Mouse (Mus musculus) kidney, adult 8-10 months (tissue): Measurements from ENCODE around the gene Vti1a.
A peak's percentile ranks its signal among the peaks of the same experiment; 100 is the strongest.

Source experiments
- DNase-seq, 2 experiments: peaks; one replicate each; pipeline ENCODE4 v3.0.0; 2022

Vti1a gene

GRCm38 (mm10) chr19:55592876-55593691, 277.0 kb downstream of the Vti1a start:
- DNase-seq: peak; percentile 75 to 82

GRCm38 (mm10) chr19:55593729-55594444, 277.8 kb downstream of the Vti1a start:
- DNase-seq: no peak

DNA sequence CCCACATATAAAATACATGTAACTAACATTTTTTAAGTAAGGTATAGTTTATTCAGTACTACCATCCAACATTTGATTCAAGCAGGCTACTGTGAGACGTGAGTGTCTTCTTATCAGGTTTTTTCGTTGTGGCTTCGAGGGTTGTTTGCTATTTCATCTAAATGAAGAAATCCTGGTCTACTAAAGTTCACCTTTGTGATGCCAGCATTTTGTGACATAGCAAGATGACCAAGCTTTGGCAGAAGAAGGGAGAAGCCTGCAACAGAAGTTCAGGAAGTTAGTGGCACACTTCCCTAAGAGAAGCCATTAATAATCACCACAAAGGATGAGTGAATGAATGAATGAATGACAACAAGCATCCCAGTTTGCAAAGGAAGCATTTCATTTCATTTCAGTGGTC, 278.4 kb downstream of the Vti1a start:
- DNase-seq: no peak

DNA sequence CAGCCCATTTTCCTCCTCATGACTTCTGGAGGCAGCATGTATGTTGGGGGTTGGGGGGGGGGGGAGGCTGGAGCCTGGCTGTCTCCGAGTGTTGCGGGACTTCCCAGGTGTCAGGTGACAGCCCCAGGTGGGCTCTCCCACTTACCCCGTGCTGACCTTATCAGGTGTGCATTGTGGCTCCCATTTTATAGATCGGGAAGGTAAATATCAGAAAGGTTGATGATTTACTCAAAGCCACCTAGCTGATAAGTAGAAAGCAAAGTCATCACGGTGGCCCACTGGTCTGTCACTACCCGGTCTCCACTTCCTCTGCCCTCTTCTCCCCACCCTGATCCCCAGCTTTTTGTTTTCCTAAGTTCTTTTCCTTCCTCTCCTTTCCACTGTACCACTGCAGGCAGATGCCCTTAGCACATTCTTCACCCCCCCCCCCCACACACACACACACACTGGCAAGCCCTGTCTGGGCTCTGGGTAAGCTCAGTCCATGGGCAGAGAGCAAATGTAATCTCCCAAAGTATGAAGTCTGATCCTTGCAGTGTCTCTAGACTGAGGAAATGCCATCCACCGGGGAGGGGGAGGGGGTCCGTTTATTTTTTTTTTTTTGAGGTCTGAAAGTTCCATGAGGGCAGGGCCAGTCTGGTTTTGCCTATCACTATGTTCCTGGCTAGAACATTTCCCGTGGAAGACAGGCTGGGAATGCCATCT, 280.0 kb downstream of the Vti1a start:
- no peak for DNase-seq

DNA sequence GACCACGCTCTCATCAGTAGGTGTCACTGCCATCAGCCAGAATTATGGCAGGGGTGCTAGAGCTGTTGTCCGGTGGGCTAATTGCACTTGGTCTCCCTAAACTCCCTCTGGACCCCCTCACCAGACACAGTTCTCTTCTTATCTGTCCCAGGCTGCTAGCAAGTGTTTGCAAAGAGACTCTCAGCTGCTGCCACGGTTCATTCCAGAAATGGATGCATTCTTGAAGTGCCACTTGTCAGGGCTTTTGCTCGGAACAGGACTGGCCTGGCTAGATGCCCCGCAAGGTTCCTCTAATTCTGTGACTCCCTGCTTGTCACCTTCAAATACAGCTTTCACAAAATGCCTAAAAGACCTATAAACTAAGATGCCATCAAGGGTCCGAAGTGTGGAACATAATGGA, 280.7 kb downstream of the Vti1a start:
- DNase-seq: no peak

DNA sequence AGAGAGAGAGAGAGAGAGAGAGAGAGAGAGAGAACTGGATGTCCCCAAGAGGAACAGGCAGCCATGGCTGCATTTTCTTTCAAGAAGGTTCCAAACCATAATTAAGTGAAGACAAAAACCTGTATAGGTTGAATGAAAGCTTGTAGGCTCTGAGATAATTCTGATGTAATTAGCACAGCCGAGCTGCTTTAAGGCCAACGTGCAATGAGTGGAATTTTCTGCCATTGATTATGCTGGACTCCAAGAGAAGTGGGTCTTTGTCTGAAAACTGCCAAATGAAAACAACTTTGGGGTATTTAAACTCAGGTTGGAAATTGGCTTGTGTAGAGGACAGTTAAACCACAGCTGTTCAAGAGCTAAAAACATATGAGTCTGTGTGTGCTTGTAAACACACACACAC, 281.2 kb downstream of the Vti1a start:
- DNase-seq: no peak

DNA sequence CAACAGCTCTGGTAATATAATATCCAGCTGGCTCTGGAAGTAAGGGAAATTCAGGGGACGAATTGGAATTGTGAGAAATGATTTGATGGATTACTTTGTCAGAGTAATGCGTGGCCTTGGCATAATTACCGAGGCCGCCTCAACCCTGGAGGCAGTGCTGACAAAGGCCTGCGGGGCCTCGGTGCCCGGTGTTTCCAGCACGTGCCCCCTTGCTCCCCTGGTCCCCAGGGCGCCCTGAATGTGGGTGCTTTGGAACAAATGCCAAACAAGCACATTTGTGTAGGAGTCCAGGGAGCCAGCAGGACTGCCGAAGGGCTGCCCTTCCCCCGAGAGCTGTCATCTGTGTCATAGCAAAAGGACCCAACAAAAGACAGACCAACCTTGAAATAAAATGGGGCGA, 281.9 kb downstream of the Vti1a start:
- no peak for DNase-seq

DNA sequence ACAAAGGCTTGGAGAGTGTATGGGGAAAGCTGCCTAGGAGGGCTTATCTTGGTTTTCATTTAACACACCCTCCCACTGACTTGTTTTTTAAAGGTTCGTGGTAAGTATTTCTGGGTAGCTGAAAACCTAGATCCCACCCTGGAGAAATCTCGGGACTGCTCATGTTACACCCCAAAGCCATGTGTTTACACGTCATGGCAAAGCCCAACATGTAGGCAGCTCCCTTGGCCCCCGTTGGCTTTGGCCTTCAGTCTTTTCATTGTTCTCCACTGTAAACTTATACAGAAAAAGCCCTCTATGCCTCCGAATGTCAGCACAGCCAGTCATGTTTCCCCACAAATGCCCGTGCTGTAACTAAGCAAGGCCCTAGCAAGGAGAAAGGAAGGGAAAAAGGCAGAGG, 283.0 kb downstream of the Vti1a start:
- DNase-seq: no peak

GRCm38 (mm10) chr19:55607725-55608124, 291.6 kb downstream of the Vti1a start:
- DNase-seq: no peak

DNA sequence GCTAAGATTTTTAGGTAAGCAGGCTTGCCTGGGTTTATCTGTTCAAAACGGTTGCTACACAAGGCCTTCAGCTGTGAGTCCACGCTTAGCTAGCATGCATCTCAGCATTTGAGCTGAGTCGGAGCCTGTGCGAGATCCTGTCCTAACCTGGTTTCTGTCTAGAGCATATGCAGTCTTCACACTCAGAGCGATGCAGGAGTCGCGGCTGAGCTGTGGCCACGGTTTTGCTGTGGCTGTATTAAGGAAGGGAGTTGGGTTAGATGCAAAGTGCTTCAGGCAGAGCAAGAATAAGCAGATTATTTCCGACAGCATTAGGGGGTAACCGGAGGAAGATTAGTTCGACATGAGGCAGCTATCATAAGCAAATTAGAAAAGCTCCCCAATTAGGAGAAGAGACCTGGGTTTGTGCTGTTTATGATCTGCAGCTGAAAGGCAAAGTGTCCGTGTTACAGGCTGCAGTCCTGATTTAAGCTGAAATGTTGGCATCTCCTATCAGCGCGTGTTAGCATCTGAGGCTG, 292.8 kb downstream of the Vti1a start:
- no peak for DNase-seq

DNA sequence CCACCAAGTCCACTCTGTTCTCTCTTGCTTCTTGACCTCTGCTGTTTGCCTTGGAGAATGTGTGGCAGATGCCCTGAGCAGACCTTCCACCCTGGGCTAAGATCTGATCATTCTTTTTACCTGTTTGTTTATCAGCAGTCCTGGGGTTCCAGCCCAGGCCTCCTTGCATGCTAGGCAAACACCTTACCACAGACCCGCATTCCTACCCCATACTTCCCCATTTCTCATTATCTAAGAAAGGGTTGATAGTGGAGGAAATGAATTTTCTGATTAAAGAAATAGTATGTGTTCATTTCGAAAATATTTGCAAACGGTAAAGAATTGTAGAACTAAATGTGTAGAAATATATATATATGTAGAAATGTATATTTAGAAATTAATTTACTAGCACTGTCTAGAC, 293.7 kb downstream of the Vti1a start:
- no peak for DNase-seq

GRCm38 (mm10) chr19:55615743-55616142, 299.6 kb downstream of the Vti1a start:
- peak; percentile 45 to 47 for DNase-seq

DNA sequence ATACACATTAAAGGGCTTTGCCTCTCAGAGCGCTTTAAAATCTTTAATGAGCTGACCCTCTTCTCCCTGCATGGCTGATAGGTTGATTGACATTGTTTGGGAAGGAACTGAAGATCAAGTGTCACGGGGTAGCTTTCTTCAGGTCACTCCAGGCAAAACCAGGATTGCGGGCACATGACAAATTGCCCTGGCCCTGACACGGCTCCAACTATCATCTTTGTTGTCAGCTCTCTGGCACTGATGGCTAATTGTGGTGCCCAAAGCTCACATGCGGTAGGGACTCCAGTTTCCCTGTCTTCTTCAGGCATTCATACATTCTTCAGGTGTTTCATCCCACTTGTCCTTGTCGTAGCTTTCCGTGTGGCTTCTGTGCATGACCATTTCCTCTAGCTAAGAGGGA, 300.2 kb downstream of the Vti1a start:
- DNase-seq: no peak

- no peak for DNase-seq
Measured at GRCm38 (mm10) chr19:55616937-55617336, 300.8 kb downstream of the Vti1a start.

GRCm38 (mm10) chr19:55618546-55618945, 302.5 kb downstream of the Vti1a start:
- no peak for DNase-seq

GRCm38 (mm10) chr19:55620411-55621008, 304.4 kb downstream of the Vti1a start:
- DNase-seq: peak; percentile 60 to 62

DNA sequence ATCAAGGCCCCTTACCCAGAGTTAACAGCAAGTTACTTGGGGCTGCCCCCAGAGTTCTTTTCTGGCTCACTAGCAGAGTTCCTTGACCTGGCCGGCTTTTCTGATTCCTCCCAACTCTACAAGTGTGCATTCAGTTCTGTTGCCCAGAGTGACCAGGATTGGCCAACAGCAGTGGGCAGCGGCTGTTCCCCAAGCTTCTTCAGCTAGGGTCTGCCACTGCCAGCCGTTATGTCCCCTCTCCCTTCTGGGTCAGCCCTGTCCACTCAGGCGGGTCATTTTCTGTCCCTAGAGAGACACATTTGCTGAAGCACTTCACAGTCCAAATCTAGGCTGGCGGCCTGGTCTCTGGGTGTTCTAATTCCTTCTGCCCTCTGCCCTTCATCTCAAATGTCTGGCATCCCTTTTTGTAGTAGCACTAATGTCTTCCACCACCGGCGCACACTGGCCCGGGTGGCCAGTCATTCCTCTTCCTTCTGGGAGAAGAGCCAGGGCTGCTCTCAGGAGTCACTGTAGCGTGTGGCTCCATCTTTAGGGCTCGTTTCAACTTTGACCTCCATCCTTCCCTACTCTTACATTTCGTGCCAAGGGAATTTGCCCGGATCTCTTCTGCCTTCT, 305.0 kb downstream of the Vti1a start:
- DNase-seq: peak; percentile 75 to 77

DNA sequence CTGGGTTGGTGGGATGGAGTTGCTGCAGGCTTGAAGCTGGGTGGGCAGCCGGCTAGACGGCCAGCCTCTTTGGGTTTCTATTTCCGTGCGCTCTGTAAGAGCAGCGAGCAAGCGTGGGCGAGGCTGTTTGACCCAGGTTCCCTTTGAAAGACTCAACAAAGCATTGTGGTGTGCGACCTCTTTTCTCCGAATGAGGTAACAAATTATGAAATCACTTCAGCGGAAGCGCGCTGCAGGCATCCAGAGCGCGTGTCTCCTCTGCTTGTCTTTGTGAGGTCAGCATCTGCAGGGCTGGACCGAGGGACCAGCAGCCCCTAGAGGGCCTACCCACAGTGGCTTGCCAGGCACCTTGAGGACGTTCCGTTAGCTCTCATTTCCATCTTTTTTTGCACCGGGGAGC, 306.7 kb downstream of the Vti1a start:
- no peak for DNase-seq

- DNase-seq: no peak
Measured at GRCm38 (mm10) chr19:55623605-55624004, 307.5 kb downstream of the Vti1a start.

DNA sequence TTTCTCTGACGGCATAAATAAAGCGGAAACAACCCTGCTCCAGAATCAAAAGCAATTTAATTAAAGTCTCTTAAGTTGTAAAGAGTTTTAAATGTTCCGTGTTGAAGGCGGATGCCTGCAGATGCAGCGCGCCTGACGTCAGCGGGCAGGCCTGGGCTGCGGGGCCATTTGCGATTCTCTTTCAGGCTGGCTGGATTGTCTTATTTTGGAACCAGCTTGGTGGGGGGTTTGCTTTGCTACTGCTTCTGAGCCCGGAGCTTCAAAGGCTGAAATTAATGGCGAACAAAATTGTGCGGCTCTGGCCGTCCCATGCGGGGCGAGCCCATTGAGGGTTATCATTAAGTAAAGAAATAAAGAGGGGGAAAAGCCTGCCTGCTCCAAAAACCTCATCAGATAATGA, 310.4 kb downstream of the Vti1a start:
- DNase-seq: no peak

GRCm38 (mm10) chr19:55626952-55627351, 310.9 kb downstream of the Vti1a start:
- DNase-seq: no peak

DNA sequence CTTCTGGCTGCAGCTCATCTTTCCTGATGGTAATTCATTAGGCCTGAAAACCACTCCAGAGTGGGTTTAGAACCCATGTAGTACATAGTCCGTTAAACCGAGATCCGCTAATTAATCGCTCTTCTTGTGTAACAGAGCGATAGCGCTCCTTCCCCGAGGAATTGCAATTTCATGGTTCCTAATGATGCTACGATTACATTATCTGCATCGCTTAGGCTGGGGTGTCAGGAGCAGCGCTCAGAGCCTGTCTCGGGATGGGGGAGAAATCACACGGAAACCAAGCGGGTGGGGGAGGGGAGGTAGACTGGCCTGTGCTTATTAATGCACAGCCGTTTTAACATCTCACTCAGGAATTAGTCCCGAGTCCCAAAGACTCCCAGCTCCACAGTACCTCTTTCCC, 319.4 kb downstream of the Vti1a start:
- DNase-seq: no peak

DNA sequence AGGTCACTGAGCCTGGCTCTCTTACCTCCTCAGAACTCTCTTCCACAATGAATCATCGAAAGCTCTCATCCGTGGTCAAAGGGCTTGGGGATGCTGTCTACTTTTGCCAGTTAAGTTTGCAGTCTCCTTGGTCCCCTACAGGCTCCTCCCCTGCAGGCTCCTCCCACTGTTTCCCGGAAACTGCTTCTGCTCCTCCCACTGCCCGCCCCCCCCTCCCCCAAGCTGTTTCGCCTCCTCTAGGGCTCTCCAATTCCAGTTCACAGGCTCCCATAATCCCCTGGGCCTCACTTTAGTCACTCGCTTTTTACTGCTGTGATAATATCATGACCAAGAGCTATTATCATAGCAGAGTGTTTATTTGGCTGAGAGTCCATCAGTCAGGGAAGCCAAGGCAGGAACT, 324.2 kb downstream of the Vti1a start:
- no peak for DNase-seq
